Mouse (Mus musculus): ENCODE measurements around the gene Ptprj. TPM values are rescaled to one million over a fixed set of nuclear protein-coding genes. Genes with fewer than 3 reads are reported as not detected.
A peak's percentile ranks its signal among the peaks of the same experiment; 100 is the strongest.

Gene Ptprj
- polyA plus RNA-seq, 1 experiment from 2014 or later, result 51.0 TPM

GRCm38 (mm10) chr2:90534751-90535150 lies 45.7 kb downstream of the Ptprj start:
- no peak for ATAC-seq
- H3K27me3 ChIP-seq, result no peaks in the 10 kb centered on the region
- ChIA-PET CTCF (interaction anchor here (1.3 kb wide), 1 partner anchor 10 kb away, joined by 6 read pairs; no protein-coding TSS in a partner anchor), POLR2A (no interaction called here)
- DNase-seq (ENCODE audit: low read depth, low spot score), result no peak
- in situ Hi-C loops (cut with MboI; ENCODE audit: low pct_unique_long_range_greater_than_20kb), result no loop called here
- TF ChIP-seq CTCF (IDR thresholded peaks at IDR 0.05), result no peak

GRCm38 (mm10) chr2:90533944-90534343 lies 46.5 kb downstream of the Ptprj start:
- ATAC-seq (no peak), DNase-seq (ENCODE audit: low read depth, low spot score) (no peak)
- peak; percentile 6 for TF ChIP-seq CTCF (IDR thresholded peaks at IDR 0.05)
- no peaks in the 10 kb centered on the region for H3K27me3 ChIP-seq
- ChIA-PET CTCF (interaction anchor here (1.3 kb wide), 2 partner anchors 9 to 15 kb away, joined by 3 to 6 read pairs; no protein-coding TSS in a partner anchor), POLR2A (no interaction called here)
- in situ Hi-C loops (cut with MboI; ENCODE audit: low pct_unique_long_range_greater_than_20kb), result no loop called here

- ChIA-PET POLR2A (no interaction called here), CTCF (no interaction called here)
- no peaks in the 10 kb centered on the region for H3K27me3 ChIP-seq
- ATAC-seq (no peak), DNase-seq (ENCODE audit: low read depth, low spot score) (no peak)
- in situ Hi-C loops (cut with MboI; ENCODE audit: low pct_unique_long_range_greater_than_20kb), result no loop called here
- TF ChIP-seq CTCF (IDR thresholded peaks at IDR 0.05), result no peak
Measured at GRCm38 (mm10) chr2:90532095-90532494, 48.4 kb downstream of the Ptprj start.

GRCm38 (mm10) chr2:90528107-90528506 lies 52.3 kb downstream of the Ptprj start:
- H3K27me3 ChIP-seq, result no peaks in the 10 kb centered on the region
- POLR2A ChIA-PET, result interaction anchor here (1.0 kb wide), 1 partner anchor 52 kb away, joined by 3 read pairs; no protein-coding TSS in a partner anchor
- DNase-seq (ENCODE audit: low read depth, low spot score) (no peak), ATAC-seq (no peak)
- no peak for TF ChIP-seq CTCF (IDR thresholded peaks at IDR 0.05)
- in situ Hi-C loops (cut with MboI; ENCODE audit: low pct_unique_long_range_greater_than_20kb), result no loop called here
- CTCF ChIA-PET, result interaction anchor here (1.4 to 1.5 kb wide), 3 partner anchors 10 to 19 kb away, joined by 3 to 5 read pairs (median 4); no protein-coding TSS in a partner anchor

GRCm38 (mm10) chr2:90526971-90527370 lies 53.5 kb downstream of the Ptprj start:
- in situ Hi-C loops (cut with MboI; ENCODE audit: low pct_unique_long_range_greater_than_20kb), result no loop called here
- ChIA-PET POLR2A (interaction anchor here (0.6 kb wide), 1 partner anchor 38 kb away, joined by 4 read pairs; no protein-coding TSS in a partner anchor), CTCF (interaction anchor here (1.4 kb wide), 1 partner anchor 13 kb away, joined by 4 read pairs; no protein-coding TSS in a partner anchor)
- no peak for ATAC-seq
- H3K27me3 ChIP-seq, result no peaks in the 10 kb centered on the region
- DNase-seq (ENCODE audit: low read depth, low spot score), result no peak
- no peak for TF ChIP-seq CTCF (IDR thresholded peaks at IDR 0.05)

- in situ Hi-C loops (cut with MboI; ENCODE audit: low pct_unique_long_range_greater_than_20kb), result no loop called here
Measured at GRCm38 (mm10) chr2:90526564-90526963, 53.9 kb downstream of the Ptprj start.

GRCm38 (mm10) chr2:90525807-90526206 lies 54.6 kb downstream of the Ptprj start:
- ATAC-seq, result no peak
- ChIA-PET CTCF (interaction anchor here (0.7 to 2.2 kb wide), 3 partner anchors 8 to 77 kb away, joined by 3 to 6 read pairs (median 3); no protein-coding TSS in a partner anchor), POLR2A (no interaction called here)
- DNase-seq (ENCODE audit: low read depth, low spot score), result no peak
- in situ Hi-C loops (cut with MboI; ENCODE audit: low pct_unique_long_range_greater_than_20kb), result no loop called here
- no peaks in the 10 kb centered on the region for H3K27me3 ChIP-seq
- no peak for TF ChIP-seq CTCF (IDR thresholded peaks at IDR 0.05)

More at GRCm38 (mm10) chr2:90526564-90526963, 53.9 kb downstream of the Ptprj start:
- ATAC-seq (no peak), DNase-seq (ENCODE audit: low read depth, low spot score) (no peak)
- POLR2A ChIA-PET, result interaction anchor here (0.6 kb wide), 1 partner anchor 37 kb away, joined by 4 read pairs; no protein-coding TSS in a partner anchor
- H3K27me3 ChIP-seq, result no peaks in the 10 kb centered on the region
- CTCF ChIA-PET, result interaction anchor here (1.1 to 1.4 kb wide), 2 partner anchors 14 to 16 kb away, joined by 3 to 4 read pairs; no protein-coding TSS in a partner anchor
- no peak for TF ChIP-seq CTCF (IDR thresholded peaks at IDR 0.05)

GRCm38 (mm10) chr2:90522455-90522854 lies 58.0 kb downstream of the Ptprj start:
- ChIA-PET POLR2A (interaction anchor here (0.5 to 0.8 kb wide), 2 partner anchors 14 to 35 kb away, joined by 3 to 4 read pairs; no protein-coding TSS in a partner anchor), CTCF (interaction anchor here (0.9 to 1.8 kb wide), 6 partner anchors 10 to 59 kb away, joined by 3 to 7 read pairs (median 3); no protein-coding TSS in a partner anchor)
- no peak for TF ChIP-seq CTCF (IDR thresholded peaks at IDR 0.05)
- H3K27me3 ChIP-seq, result no peaks in the 10 kb centered on the region
- ATAC-seq, result no peak
- in situ Hi-C loops (cut with MboI; ENCODE audit: low pct_unique_long_range_greater_than_20kb), result no loop called here
- DNase-seq (ENCODE audit: low read depth, low spot score), result no peak

GRCm38 (mm10) chr2:90521909-90522308 lies 58.5 kb downstream of the Ptprj start:
- ATAC-seq (no peak), DNase-seq (ENCODE audit: low read depth, low spot score) (no peak)
- POLR2A ChIA-PET, result interaction anchor here (0.5 to 0.8 kb wide), 2 partner anchors 13 to 34 kb away, joined by 3 to 4 read pairs; no protein-coding TSS in a partner anchor
- CTCF ChIA-PET, result interaction anchor here (0.9 to 1.8 kb wide), 5 partner anchors 9 to 59 kb away, joined by 3 to 7 read pairs (median 3); no protein-coding TSS in a partner anchor
- no peak for TF ChIP-seq CTCF (IDR thresholded peaks at IDR 0.05)
- in situ Hi-C loops (cut with MboI; ENCODE audit: low pct_unique_long_range_greater_than_20kb), result no loop called here
- H3K27me3 ChIP-seq, result no peaks in the 10 kb centered on the region

GRCm38 (mm10) chr2:90518296-90518695 lies 62.2 kb downstream of the Ptprj start:
- no peak for TF ChIP-seq CTCF (IDR thresholded peaks at IDR 0.05)
- POLR2A ChIA-PET, result no interaction called here
- H3K27me3 ChIP-seq, result no peaks in the 10 kb centered on the region
- CTCF ChIA-PET, result interaction anchor here (1.0 kb wide), 1 partner anchor 10 kb away, joined by 3 read pairs; no protein-coding TSS in a partner anchor
- ATAC-seq (no peak), DNase-seq (ENCODE audit: low read depth, low spot score) (no peak)
- in situ Hi-C loops (cut with MboI; ENCODE audit: low pct_unique_long_range_greater_than_20kb), result no loop called here

- ATAC-seq (no peak), DNase-seq (ENCODE audit: low read depth, low spot score) (no peak)
- ChIA-PET POLR2A (no interaction called here), CTCF (interaction anchor here (1.4 kb wide), 1 partner anchor 12 kb away, joined by 4 read pairs; no protein-coding TSS in a partner anchor)
- TF ChIP-seq CTCF (IDR thresholded peaks at IDR 0.05), result no peak
- in situ Hi-C loops (cut with MboI; ENCODE audit: low pct_unique_long_range_greater_than_20kb), result no loop called here
- no peaks in the 10 kb centered on the region for H3K27me3 ChIP-seq
Measured at GRCm38 (mm10) chr2:90514969-90515368, 65.5 kb downstream of the Ptprj start.

Data from Patski (cell line).